Mouse (Mus musculus) left cerebral cortex, adult 8-10 months (tissue): ENCODE measurements around the gene Gbp2b. TPM values are rescaled to one million over a fixed set of nuclear protein-coding genes. Genes with fewer than 3 reads are reported as not detected.
"Not testable (repeated sequence)": the region's sequence is repeated elsewhere in the genome, so short reads cannot be mapped to it uniquely, and the experiment has no call there.

Experiments
- DNase-seq, 2 experiments: peaks; one replicate each; pipeline ENCODE4 v3.0.0; 2022; ENCODE audit warnings: low spot score in 2 of 2
- microRNA-seq, 2 experiments: library from miRNA; unstranded; fragments of <30 nt; microRNA quantifications; one replicate each; pipeline ENCODE4 v1.2.0; 2022
- total RNA-seq, 4 experiments: library from RNA; stranded (reverse); gene quantifications; 2 replicates each; pipeline ENCODE4 v1.2.4; 2022

Gbp2b gene
- total RNA-seq, 4 experiments from 2014 or later, result not detected

- no peak for DNase-seq
Measured at GRCm38 (mm10) chr3:142620111-142620955, 25.7 kb downstream of the Gbp2b start, which contains the start of gene Gbp2. Gene Gbp2, plus strand, starts transcription at chr3:142620602.

GRCm38 (mm10) chr3:142620956-142621562, 26.4 kb downstream of the Gbp2b start:
- DNase-seq, result no peak

DNA sequence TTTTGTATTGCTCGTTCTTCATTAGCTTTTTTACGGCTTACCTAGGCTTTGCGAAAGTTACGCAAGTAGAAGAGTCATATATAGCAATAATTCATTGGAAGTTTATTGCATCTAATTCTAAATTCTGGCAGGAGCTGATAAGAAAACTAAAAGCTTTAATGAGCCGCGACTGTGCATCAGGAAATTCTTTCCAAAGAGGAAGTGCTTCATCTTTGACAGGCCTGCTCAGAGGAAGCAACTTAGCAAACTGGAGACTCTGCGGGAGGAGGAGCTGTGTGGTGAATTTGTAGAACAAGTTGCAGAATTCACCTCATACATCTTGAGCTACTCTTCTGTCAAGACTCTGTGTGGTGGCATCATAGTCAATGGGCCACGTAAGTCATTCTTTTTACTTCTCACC, 35.7 kb downstream of the Gbp2b start:
- DNase-seq, result no peak

- peak in 1 of 2 experiments; percentile 38 for DNase-seq
Measured at GRCm38 (mm10) chr3:142640201-142640600, 45.6 kb downstream of the Gbp2b start.

GRCm38 (mm10) chr3:142645949-142646348, 51.3 kb downstream of the Gbp2b start:
- peak in 1 of 2 experiments; percentile 40 for DNase-seq

- not testable (repeated sequence) for DNase-seq
Measured at GRCm38 (mm10) chr3:142647836-142648235, 53.2 kb downstream of the Gbp2b start.

- DNase-seq, result no peak
Measured at GRCm38 (mm10) chr3:142650205-142650604, 55.6 kb downstream of the Gbp2b start.

GRCm38 (mm10) chr3:142664723-142665122, 70.1 kb downstream of the Gbp2b start:
- DNase-seq, result no peak

Small RNA genes lying within 50 kb of the gene (microRNA-seq; reads per million reads assigned to microRNA genes)
- gene Mir6381, result 0 reads per million in 2 experiments

Other genes with a start within 250 kb of the Gbp2b start
- 10 to 100 TPM; 19.5 to 27.0 (median 25.2) TPM for gene Pdlim5, start 199.2 kb upstream of the Gbp2b start, total RNA-seq
- gene Gbp5, start 100.9 kb upstream of the Gbp2b start, total RNA-seq, result 1 to 10 TPM; 2.4 to 5.2 (median 3.3) TPM
- gene Gbp7, start 64.5 kb upstream of the Gbp2b start, total RNA-seq, result 1 to 10 TPM; 2.9 to 3.4 (median 3.3) TPM
- gene Gbp3, start 34.8 kb upstream of the Gbp2b start, total RNA-seq, result 10 to 100 TPM in 1 of 4 experiments, 1 to 10 TPM in 3; 7.9 to 11.0 (median 8.5) TPM
- 1 to 10 TPM; 2.4 to 4.8 (median 3.5) TPM for gene Gbp2, start 25.8 kb downstream of the Gbp2b start, total RNA-seq
- gene Kyat3, start 106.2 kb downstream of the Gbp2b start, total RNA-seq, result 1 to 10 TPM; 7.7 to 9.0 (median 8.3) TPM
- 10 to 100 TPM; 37.2 to 45.1 (median 40.0) TPM for gene Gtf2b, start 170.2 kb downstream of the Gbp2b start, total RNA-seq